Mouse (Mus musculus) ovary, postnatal 36 days (tissue): ENCODE measurements around the gene Fhit.
A peak's percentile ranks its signal among the peaks of the same experiment; 100 is the strongest.

Source experiments
- DNase-seq: peaks from one replicate; pipeline ENCODE4 v3.0.0; 2022; ENCODE audit warnings: low spot score, mixed read lengths

Fhit gene

DNA sequence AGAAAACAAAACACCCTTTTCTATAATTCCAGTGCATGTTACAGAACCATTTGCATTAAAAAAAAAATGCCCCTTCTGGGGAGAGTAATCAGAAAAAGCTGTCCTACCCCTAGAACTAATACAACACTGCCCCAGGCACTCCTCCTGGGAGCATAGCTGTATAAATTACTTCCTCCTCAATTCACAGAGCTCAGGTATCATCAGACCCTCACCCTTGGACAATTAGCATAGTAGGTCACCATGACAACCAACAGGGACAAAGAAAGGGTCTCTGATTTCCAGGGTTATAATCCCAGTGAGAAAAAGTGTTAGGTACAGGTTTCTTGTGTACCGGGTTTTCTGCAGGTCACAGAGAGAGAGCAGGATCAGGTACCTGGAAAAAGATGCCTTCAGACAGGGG lies 654.3 kb downstream of the Fhit start:
- no peak for DNase-seq

GRCm38 (mm10) chr14:10485798-10486197 lies 676.0 kb downstream of the Fhit start:
- no peak for DNase-seq

DNA sequence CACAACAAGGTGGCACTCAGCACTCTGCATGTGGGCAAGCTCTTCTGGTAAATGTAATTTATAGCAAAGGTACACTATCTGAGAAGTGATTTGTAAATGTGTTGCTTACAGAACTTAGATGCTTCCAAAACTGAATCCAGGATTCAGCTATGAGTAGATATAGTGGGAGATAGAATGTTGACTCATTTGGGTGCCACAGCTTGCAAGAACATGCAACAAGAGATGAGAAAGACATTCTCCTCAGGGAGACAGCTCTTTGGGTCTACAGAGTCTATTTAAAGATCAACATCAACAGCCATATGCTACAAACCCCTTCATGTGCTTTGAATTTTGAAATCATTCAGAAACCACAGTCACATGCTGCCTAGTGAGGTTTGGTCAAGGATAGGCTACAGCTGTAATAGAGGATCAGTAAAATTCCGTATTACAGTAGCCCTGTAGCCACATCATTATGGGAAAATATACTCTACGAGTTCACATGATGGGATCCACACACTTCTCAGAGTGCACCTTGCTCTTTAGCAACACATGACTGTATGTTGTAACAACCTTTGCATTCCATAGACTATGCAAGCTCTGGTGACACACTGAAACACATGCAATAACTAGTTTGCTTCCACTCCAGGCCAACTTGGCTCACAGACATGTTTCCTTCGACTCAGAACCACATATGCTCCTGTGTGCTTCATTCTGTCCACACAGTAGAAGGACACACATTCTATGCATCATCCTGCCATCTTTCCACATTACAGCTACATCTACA lies 678.8 kb downstream of the Fhit start:
- no peak for DNase-seq

GRCm38 (mm10) chr14:10481370-10481769 lies 680.5 kb downstream of the Fhit start:
- DNase-seq, result no peak

DNA sequence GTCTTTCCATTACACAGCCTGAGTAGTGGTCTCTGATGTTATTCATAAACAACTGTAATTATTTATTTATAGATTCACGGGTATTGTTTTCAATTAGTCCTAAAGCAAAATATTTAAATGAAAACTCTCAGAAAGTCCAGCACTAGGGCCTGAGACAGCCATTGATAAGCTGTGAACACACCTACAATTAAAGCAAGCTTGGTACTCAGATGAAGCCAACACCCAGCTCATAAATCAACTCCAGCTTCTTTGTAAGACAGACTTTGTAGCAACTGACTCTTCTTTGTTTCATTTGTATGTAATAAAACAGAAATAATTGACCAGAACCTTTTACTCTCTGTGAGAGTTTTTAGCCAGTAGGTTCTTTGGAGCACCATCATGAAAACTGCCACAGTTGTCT lies 681.2 kb downstream of the Fhit start:
- no peak for DNase-seq

- DNase-seq, result peak; percentile 10
Observed at GRCm38 (mm10) chr14:10453001-10453861, 708.6 kb downstream of the Fhit start.

GRCm38 (mm10) chr14:10452234-10452633 lies 709.6 kb downstream of the Fhit start:
- no peak for DNase-seq

- DNase-seq, result no peak
Observed at GRCm38 (mm10) chr14:10445360-10445759, 716.5 kb downstream of the Fhit start.

GRCm38 (mm10) chr14:10439007-10439749 lies 722.7 kb downstream of the Fhit start:
- no peak for DNase-seq

DNA sequence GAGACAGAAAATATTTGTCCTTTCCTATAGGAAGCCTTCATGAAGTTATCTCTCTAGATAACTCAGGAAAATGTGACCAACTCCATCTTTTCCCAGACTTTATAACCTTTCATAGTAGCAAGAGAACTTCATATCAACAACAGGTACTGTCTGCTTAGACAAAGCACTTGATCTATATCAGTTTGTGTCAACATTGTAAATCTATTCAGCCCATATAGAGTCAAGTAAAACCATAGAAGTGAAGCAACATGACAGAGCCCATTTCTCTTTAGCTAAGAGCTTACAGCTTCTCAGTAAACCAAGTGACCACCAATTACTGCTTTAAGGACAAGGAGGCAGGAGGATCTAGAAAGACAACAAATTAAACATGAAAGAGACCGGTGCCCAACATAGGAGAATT lies 725.6 kb downstream of the Fhit start:
- DNase-seq, result no peak

DNA sequence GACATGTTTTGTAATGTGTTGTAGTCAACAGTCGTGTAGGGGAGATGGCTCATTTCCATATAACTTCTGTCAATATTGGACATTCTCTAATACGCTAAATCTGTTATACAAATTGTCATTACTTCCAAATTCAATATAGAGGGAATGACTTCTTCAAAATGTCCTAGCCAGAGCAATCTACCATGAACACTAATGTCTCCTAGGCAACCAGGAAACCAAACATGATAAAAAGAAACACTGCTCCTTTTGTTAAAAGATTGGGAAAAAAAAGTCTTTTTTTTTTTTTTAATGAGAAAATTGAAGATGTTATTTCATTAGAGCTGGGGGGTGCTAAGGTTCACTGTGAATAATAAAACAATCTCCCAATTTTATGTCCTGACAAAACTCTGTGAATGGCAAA lies 729.3 kb downstream of the Fhit start:
- no peak for DNase-seq

GRCm38 (mm10) chr14:10430396-10431000 lies 731.3 kb downstream of the Fhit start:
- no peak for DNase-seq

DNA sequence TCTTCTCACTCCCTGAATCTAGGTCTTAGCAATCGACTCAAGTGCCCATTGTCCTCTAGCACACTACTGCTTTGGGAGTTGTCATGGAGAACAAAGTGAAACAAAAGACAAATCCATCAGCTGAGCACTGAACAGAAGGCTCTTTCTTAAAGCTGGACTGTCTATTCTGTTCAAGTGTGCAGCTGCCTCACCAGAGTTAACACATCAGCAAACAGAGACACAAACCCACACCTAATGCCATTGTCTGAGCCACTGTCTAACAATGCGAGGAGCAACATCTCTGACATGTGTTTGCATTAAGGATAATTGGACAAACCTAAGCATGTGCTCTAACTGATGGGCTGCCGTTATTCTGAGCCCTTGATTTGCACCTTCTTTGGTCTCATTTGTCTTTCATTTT lies 738.3 kb downstream of the Fhit start:
- DNase-seq, result no peak

DNA sequence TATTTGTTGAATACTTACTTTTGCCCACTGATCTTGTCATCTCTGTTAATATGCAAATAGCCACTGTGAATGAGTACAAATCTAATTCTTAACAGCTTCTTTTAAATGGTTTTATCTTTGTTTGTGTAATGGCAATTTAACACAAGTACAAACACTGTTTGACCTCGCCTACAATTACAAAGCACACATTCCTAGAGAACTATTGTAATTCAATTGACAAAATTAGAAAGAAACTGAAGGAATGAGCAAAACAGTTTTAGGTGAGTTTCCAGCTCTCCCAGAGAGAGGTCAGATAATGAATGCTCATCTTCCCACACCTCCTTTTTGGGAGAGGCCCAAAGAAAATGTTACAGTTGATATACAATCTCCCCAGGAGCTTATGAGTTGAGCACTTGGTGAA lies 739.6 kb downstream of the Fhit start:
- no peak for DNase-seq

- no peak for DNase-seq
Observed at GRCm38 (mm10) chr14:10415068-10415467, 746.8 kb downstream of the Fhit start.

GRCm38 (mm10) chr14:10409306-10409962 lies 752.4 kb downstream of the Fhit start:
- DNase-seq, result no peak

DNA sequence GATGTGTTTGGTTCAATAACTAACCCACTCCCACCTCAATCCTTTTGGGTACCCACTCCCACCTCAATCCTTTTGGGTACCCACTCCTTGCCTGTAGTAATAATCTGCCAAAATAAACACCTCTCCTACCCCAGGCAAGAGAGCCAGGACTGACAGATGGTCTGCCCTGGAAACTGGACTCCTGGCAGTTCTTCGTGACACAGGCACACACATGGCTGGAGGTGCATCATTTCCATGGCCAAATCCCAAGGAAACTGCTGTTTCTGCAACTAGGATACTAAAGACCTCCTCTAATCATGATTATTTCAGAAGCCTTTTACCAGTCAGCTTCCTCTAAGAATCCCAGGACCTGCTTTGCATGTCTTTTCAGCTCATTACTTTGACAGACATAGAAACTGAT lies 756.5 kb downstream of the Fhit start:
- no peak for DNase-seq

GRCm38 (mm10) chr14:10367783-10368680 lies 793.8 kb downstream of the Fhit start:
- no peak for DNase-seq

DNA sequence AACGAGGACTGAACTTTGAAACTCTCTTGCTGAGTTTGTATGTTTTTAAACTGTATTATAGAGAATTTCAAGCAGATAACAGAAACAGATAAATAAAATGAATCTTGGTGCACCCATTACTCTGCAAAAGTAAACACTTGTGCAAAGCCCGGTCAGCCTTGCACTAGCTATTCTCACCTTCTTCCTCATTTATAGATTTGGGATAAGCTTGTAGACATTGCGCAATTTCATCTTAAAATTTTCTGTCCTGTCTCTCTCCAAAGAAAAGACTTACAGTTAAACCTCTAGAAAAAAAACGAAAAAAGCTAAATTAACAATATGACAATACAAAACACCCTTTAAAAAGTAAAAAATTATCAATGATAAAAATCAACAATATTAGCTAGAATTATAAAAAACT lies 795.0 kb downstream of the Fhit start:
- no peak for DNase-seq

DNA sequence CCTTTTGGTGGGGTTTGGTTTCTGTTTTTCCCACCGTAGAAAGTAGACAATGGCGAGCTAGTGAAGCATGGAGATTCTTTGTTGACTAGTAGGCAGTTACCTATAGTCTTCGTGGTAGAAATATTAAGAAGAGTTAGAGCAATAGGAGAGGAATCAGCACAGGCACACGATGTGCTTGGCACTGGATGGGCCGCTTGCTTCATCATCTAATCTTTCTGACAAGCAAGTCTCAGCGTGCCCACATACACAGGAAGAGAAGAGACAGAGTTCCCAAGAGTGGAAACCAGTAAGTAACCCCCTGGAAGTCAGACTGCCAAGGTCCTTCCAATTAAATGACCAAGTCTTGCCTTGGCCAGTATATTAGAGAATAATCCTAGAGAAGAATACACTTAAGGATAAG lies 797.6 kb downstream of the Fhit start:
- DNase-seq, result no peak

- no peak for DNase-seq
Observed at GRCm38 (mm10) chr14:10363306-10363705, 798.5 kb downstream of the Fhit start.
